Mouse (Mus musculus) G1E (cell line): Measurements from ENCODE around the gene Plod3. TPM values are rescaled to one million over a fixed set of nuclear protein-coding genes. Genes with fewer than 3 reads are reported as not detected.
"Not testable (repeated sequence)": the region's sequence is repeated elsewhere in the genome, so short reads cannot be mapped to it uniquely, and the experiment has no call there.

Experiments used
- ATAC-seq: 2 replicates; pipeline ENCODE4 v1.8.0; 2016; ENCODE audit warnings: mild to moderate bottlenecking; ENCODE audit not compliant: insufficient number of reproducible peaks, poor library complexity, low FRiP score, severe bottlenecking; ENCODE audit errors: extremely low read depth
- DNase-seq: peaks from one replicate; pipeline ENCODE4 v3.0.0; 2012; ENCODE audit warnings: low spot score
- H3K27me3 ChIP-seq: 2 replicates; pipeline ENCODE4 v1.6.1; 2012; ENCODE audit warnings: mild to moderate bottlenecking, low read length, inconsistent platforms; ENCODE audit not compliant: insufficient read depth
- H3K36me3 ChIP-seq: replicated peaks from 2 replicates; pipeline ENCODE3; 2012; ENCODE audit warnings: mild to moderate bottlenecking, inconsistent platforms
- H3K4me1 ChIP-seq: 2 replicates; pipeline ENCODE4 v1.6.1; 2012; ENCODE audit warnings: low read depth, low read length, inconsistent platforms, mixed read lengths; ENCODE audit not compliant: insufficient read depth
- H3K4me3 ChIP-seq: 2 replicates; pipeline ENCODE4 v1.5.1; 2012; ENCODE audit warnings: low read depth, mild to moderate bottlenecking, inconsistent platforms, low read length, moderate library complexity, mixed read lengths
- H3K9me3 ChIP-seq: replicated peaks from 2 replicates; pipeline ENCODE4 v1.6.1; 2012; ENCODE audit warnings: inconsistent platforms
- CTCF ChIP-seq: IDR thresholded peaks from 2 replicates; pipeline ENCODE4 v1.5.1; 2012; ENCODE audit warnings: low read depth, low read length, inconsistent platforms, mixed read lengths
- GATA1 ChIP-seq: IDR thresholded peaks from 2 replicates; pipeline ENCODE4 v1.6.1; 2012; ENCODE audit warnings: borderline replicate concordance, low read length, inconsistent platforms, mixed read lengths
- GATA2 ChIP-seq: IDR thresholded peaks from 2 replicates; pipeline ENCODE4 v1.6.1; 2012; ENCODE audit warnings: low read depth, low read length, inconsistent platforms, borderline replicate concordance
- POLR2AphosphoS5 ChIP-seq: IDR thresholded peaks from 2 replicates; pipeline ENCODE4 v1.6.1; 2012; ENCODE audit warnings: low read depth, low read length, inconsistent platforms; ENCODE audit not compliant: insufficient replicate concordance
- TAL1 ChIP-seq: conservative IDR thresholded peaks from 2 replicates; pipeline ENCODE4 v1.6.1; 2012; ENCODE audit warnings: low read depth, low read length, inconsistent platforms, mixed read lengths
- polyA plus RNA-seq: library from polyadenylated mRNA; stranded (reverse); fragments of >175 nt; gene quantifications from 2 replicates; pipeline ENCODE4 v1.2.3, GENCODE M21; 2012
- total RNA-seq, 2 experiments: library from RNA; stranded (forward) in 1 of 2; stranded (reverse) in 1 of 2; fragments of 200-1000 nt in 1 of 2; fragments of >200 nt in 1 of 2; fragmentation: Nextera tagmentation in 1 of 2; gene quantifications; 2 replicates each; pipeline ENCODE4 v1.2.3; 2014 to 2017

The Plod3 gene
- total and polyA plus RNA-seq, 3 experiments, result 20.7 to 39.8 (median 33.9) TPM

DNA sequence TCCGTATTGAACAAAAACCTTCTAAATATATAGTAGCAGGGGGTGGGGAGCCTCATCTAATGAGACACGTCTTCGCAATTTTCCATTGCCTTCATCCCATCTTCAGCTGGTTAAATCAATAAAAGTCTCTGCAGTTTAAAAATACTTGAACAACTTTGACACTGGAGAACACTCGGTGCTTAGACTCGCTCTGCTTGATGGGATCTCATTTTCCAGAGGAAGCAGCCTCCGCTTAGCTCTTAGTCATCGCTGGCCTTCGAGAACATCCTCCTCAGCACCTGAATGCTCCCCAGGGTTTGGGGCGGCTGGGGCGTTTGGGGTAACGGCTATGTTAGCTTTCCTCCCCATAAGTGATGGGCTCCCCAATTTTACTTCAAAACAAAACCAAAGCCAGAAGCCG lies 41.7 kb upstream of the Plod3 start:
- Histone ChIP-seq H3K36me3 (peaks cover 8% of the 10 kb centered on the region), H3K27me3 (no peaks in the 10 kb centered on the region), H3K9me3 (no peaks in the 10 kb centered on the region), H3K4me1 (no peaks in the 10 kb centered on the region), H3K4me3 (no peak overlapping the region)
- ATAC-seq (no peak), DNase-seq (no peak)
- TF ChIP-seq POLR2AphosphoS5, result no peak
- TF ChIP-seq GATA1, result no peak

GRCm38 (mm10) chr5:136947874-136948273 lies 38.9 kb upstream of the Plod3 start:
- DNase-seq, result no peak
- H3K27me3 ChIP-seq, result no peaks in the 10 kb centered on the region
- H3K36me3 ChIP-seq, result no peaks in the 10 kb centered on the region
- no peak overlapping the region for H3K4me3 ChIP-seq
- no peak for ATAC-seq
- TF ChIP-seq POLR2AphosphoS5, result no peak
- TF ChIP-seq TAL1, result no peak
- no peak for TF ChIP-seq GATA2
- no peak for TF ChIP-seq GATA1
- no peak for TF ChIP-seq CTCF
- H3K9me3 ChIP-seq, result no peaks in the 10 kb centered on the region
- H3K4me1 ChIP-seq, result peaks cover 9% of the 10 kb centered on the region

- not testable (repeated sequence) for DNase-seq, H3K36me3 ChIP-seq, H3K27me3 ChIP-seq, H3K4me3 ChIP-seq, H3K9me3 ChIP-seq, ATAC-seq
- H3K4me1 ChIP-seq, result peaks cover 17% of the 10 kb centered on the region
Measured at GRCm38 (mm10) chr5:136949551-136950336, 37.1 kb upstream of the Plod3 start.

GRCm38 (mm10) chr5:136950521-136950920 lies 36.3 kb upstream of the Plod3 start:
- DNase-seq (no peak), ATAC-seq (no peak)
- Histone ChIP-seq H3K27me3 (no peaks in the 10 kb centered on the region), H3K4me1 (peaks cover 21% of the 10 kb centered on the region), H3K4me3 (no peak overlapping the region), H3K36me3 (peaks cover 14% of the 10 kb centered on the region), H3K9me3 (no peaks in the 10 kb centered on the region)
- TF ChIP-seq GATA2, result no peak
- TF ChIP-seq CTCF, result no peak
- no peak for TF ChIP-seq POLR2AphosphoS5
- no peak for TF ChIP-seq GATA1
- TF ChIP-seq TAL1, result no peak

GRCm38 (mm10) chr5:136952153-136952552 lies 34.7 kb upstream of the Plod3 start:
- H3K4me1 ChIP-seq, result peaks cover 30% of the 10 kb centered on the region
- peaks cover 27% of the 10 kb centered on the region for H3K36me3 ChIP-seq
- H3K4me3 ChIP-seq, result no peak overlapping the region
- ATAC-seq, result no peak
- DNase-seq, result no peak
- TF ChIP-seq GATA1 (no peak), TAL1 (no peak), POLR2AphosphoS5 (no peak)
- H3K27me3 ChIP-seq, result no peaks in the 10 kb centered on the region
- no peaks in the 10 kb centered on the region for H3K9me3 ChIP-seq

GRCm38 (mm10) chr5:136953015-136953414 lies 33.8 kb upstream of the Plod3 start, which contains the start of gene Fis1:
Gene Fis1 (plus strand): TSS chr5:136953275.
- peak within 1 kb of the TSS; percentile 75 for H3K4me3 ChIP-seq
- ATAC-seq (peak; percentile 99), DNase-seq (peak; percentile 93)
- no peaks in the 10 kb centered on the region for H3K9me3 ChIP-seq
- H3K4me1 ChIP-seq, result peaks cover 30% of the 10 kb centered on the region
- no peaks in the 10 kb centered on the region for H3K27me3 ChIP-seq
- H3K36me3 ChIP-seq, result peaks cover 35% of the 10 kb centered on the region
- TF ChIP-seq GATA1, result no peak
- TF ChIP-seq CTCF, result no peak
- TF ChIP-seq TAL1, result no peak
- no peak for TF ChIP-seq GATA2
- no peak for TF ChIP-seq POLR2AphosphoS5
